Mouse (Mus musculus): ENCODE data around the gene Cacng7. TPM values are rescaled to one million over a fixed set of nuclear protein-coding genes. Genes with fewer than 3 reads are reported as not detected.
A peak's percentile ranks its signal among the peaks of the same experiment; 100 is the strongest.

Cacng7 gene
- polyA plus RNA-seq, 1 experiment from 2014 or later: 0.81 TPM

DNA sequence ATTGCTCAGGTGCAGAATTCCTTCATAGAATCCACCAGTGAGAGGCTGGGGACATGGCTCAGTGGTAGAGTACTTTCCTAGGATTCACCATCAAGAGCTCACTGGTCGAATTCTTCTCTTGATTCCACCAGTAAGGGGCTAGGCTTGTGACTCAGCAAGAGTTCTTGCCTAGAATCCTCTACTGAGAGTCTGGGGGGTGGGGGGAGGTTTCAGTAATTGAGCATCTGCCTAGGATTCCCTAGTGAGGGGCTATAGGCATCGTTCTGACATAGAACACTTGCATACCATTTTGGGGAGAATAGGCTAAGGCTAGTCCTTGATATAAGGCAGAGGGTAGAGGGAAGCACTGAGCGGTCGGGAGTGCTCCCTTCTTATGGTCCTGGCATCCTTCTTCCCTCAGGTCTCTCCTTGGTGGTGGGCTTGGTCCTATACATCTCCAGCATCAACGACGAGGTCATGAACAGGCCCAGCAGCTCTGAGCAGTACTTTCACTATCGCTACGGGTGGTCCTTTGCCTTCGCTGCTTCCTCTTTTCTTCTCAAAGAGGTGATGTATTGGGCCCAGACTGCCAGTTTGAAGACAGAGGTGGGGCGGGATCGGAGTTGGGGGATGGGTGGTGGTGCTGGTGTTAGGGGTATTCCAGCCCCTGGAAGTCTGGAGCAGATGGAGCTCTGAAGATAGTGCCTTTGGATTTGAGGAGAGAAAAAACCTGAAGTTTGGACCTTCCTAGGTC, 33.0 kb downstream of the Cacng7 start:
- Histone ChIP-seq H3K4me3 (ENCODE audit: low read length) (no peak overlapping the region), H3K9ac (replicated peaks; ENCODE audit: low read length) (no peak overlapping the region), H3K4me2 (replicated peaks; ENCODE audit: low read depth, low read length) (no peak overlapping the region), H3K36me3 (ENCODE audit: insufficient read depth, low read length) (no peaks in the 10 kb centered on the region), H3K27ac (ENCODE audit: low read length) (no peak overlapping the region), H3K4me1 (ENCODE audit: insufficient read depth, low read length) (peaks cover 14% of the 10 kb centered on the region), H3K9me3 (ENCODE audit: low read length) (no peaks in the 10 kb centered on the region), H3K27me3 (ENCODE audit: insufficient read depth, low read length) (peaks cover 18% of the 10 kb centered on the region)
- WGBS: 49% methylated on average over 11 of the region's 11 CpGs
- no peak for ATAC-seq (ENCODE audit: low FRiP score, low TSS enrichment)

DNA sequence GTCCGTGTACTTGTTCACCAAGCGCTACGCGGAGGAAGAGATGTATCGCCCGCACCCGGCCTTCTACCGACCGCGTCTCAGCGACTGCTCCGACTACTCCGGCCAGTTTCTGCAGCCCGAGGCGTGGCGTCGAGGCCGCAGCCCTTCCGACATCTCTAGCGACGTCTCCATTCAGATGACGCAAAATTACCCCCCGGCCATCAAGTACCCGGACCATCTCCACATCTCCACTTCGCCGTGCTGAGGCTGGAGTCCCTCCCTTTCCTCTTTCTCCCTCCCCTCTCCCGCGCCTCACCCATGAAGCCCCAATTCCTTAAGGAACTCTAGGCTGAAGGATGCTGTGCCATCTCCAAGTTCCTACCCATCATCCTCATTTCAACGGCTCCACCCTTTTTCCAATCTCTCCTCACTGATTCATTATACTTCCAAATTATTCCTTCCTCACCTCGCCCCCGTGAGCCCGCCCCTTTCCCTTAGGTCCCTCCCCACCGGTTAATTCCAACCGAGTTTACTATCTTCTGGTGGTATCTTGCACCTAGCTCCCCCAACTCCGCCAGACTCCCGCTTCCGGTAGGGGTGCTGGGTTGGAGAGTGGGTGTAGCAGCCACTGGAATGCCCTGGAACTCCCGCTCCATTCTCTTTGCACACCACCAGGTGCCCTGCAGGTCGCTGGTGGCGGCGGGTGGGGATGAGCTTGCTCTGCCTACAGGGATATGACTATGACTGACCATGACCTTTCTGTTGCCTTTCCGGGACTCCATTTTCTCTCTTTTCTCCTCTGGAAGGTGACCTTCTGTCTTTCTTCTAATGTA, 34.2 kb downstream of the Cacng7 start:
- 0 out of 2 replicates have a peak, but pooled peaks have one; percentile 20 for ATAC-seq (ENCODE audit: low FRiP score, low TSS enrichment)
- no peak overlapping the region for H3K9ac ChIP-seq (replicated peaks; ENCODE audit: low read length)
- H3K9me3 ChIP-seq (ENCODE audit: low read length): no peaks in the 10 kb centered on the region
- peak overlapping the region; percentile 15 for H3K4me3 ChIP-seq (ENCODE audit: low read length)
- 13% methylated on average over 42 of the region's 42 CpGs for WGBS
- H3K27ac ChIP-seq (ENCODE audit: low read length): no peak overlapping the region
- peaks cover 18% of the 10 kb centered on the region for H3K27me3 ChIP-seq (ENCODE audit: insufficient read depth, low read length)
- peak overlapping the region; percentile 48 for H3K4me2 ChIP-seq (replicated peaks; ENCODE audit: low read depth, low read length)
- peaks cover 14% of the 10 kb centered on the region for H3K4me1 ChIP-seq (ENCODE audit: insufficient read depth, low read length)
- H3K36me3 ChIP-seq (ENCODE audit: insufficient read depth, low read length): no peaks in the 10 kb centered on the region

DNA sequence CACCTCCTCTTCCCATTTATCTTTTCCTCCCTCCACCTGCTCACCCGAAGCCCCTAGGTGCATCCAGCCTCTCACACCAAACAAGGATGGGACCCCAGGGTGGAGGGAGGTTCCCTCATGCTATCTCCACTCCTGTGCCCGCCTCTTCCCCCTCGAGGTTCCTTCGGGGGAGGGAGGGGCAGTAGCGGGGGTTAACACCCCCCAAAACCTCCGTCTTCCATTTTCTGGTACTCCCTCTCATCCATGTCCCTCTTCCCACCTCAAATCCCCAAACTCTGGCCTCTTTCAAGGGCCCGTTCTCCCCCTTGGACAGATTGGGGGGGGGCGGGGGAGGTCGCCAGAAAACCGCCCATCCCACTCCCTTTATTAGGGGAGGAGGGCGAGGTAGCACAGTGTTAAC, 34.8 kb downstream of the Cacng7 start:
- peaks cover 18% of the 10 kb centered on the region for H3K27me3 ChIP-seq (ENCODE audit: insufficient read depth, low read length)
- peak overlapping the region; percentile 48 for H3K4me2 ChIP-seq (replicated peaks; ENCODE audit: low read depth, low read length)
- no peak for ATAC-seq (ENCODE audit: low FRiP score, low TSS enrichment)
- H3K36me3 ChIP-seq (ENCODE audit: insufficient read depth, low read length): no peaks in the 10 kb centered on the region
- no peak overlapping the region for H3K27ac ChIP-seq (ENCODE audit: low read length)
- no peak overlapping the region for H3K9ac ChIP-seq (replicated peaks; ENCODE audit: low read length)
- WGBS: 4% methylated on average over 9 of the region's 11 CpGs
- peaks cover 14% of the 10 kb centered on the region for H3K4me1 ChIP-seq (ENCODE audit: insufficient read depth, low read length)
- peak overlapping the region; percentile 15 for H3K4me3 ChIP-seq (ENCODE audit: low read length)
- H3K9me3 ChIP-seq (ENCODE audit: low read length): no peaks in the 10 kb centered on the region

DNA sequence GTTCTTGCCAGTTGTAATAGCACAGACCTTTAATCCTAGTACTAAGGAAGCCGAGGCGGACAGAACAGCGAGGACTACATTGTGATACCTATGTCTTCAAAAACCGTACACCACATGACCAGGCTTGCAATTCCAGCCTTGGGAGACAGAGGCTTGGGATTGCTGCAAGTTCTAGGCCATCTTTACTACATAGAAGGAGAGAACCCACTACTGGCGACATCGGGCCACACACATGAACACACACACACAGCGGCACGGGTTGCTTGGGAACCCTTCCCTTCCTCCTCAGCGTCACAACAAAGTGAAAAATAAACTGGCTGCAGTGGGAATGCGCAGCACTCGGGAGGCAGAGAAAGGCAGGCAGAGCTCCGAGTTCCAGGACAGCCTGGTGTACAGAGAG, 35.6 kb downstream of the Cacng7 start:
- Histone ChIP-seq H3K9ac (replicated peaks; ENCODE audit: low read length) (no peak overlapping the region), H3K36me3 (ENCODE audit: insufficient read depth, low read length) (no peaks in the 10 kb centered on the region), H3K27ac (ENCODE audit: low read length) (no peak overlapping the region), H3K4me3 (ENCODE audit: low read length) (no peak overlapping the region), H3K4me1 (ENCODE audit: insufficient read depth, low read length) (peaks cover 14% of the 10 kb centered on the region), H3K9me3 (ENCODE audit: low read length) (no peaks in the 10 kb centered on the region), H3K27me3 (ENCODE audit: insufficient read depth, low read length) (peaks cover 18% of the 10 kb centered on the region), H3K4me2 (replicated peaks; ENCODE audit: low read depth, low read length) (no peak overlapping the region)
- ATAC-seq (ENCODE audit: low FRiP score, low TSS enrichment): no peak
- 30% methylated on average over 12 of the region's 12 CpGs for WGBS

DNA sequence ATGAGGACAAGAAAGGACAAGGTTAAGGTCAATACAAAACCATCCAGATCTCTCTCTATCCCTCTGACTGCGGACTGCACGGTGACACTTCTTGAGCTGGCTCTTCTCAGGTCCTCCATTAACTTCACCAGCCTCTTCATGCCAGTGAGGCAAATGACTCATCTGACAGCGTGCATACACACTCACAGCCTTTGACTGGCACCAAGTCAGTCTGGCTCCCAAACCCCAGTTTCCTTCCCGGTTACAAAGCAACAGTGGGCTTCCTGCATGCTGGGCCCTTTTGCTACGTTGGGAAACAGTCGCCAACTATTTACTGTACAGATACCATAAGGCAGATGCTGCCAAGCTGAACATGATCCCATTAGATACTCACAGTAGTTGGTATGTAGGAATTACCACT, 36.4 kb downstream of the Cacng7 start:
- no peaks in the 10 kb centered on the region for H3K36me3 ChIP-seq (ENCODE audit: insufficient read depth, low read length)
- H3K9me3 ChIP-seq (ENCODE audit: low read length): no peaks in the 10 kb centered on the region
- peaks cover 18% of the 10 kb centered on the region for H3K27me3 ChIP-seq (ENCODE audit: insufficient read depth, low read length)
- no peak overlapping the region for H3K27ac ChIP-seq (ENCODE audit: low read length)
- 76% methylated on average over 6 of the region's 6 CpGs for WGBS
- H3K9ac ChIP-seq (replicated peaks; ENCODE audit: low read length): no peak overlapping the region
- peaks cover 14% of the 10 kb centered on the region for H3K4me1 ChIP-seq (ENCODE audit: insufficient read depth, low read length)
- no peak overlapping the region for H3K4me3 ChIP-seq (ENCODE audit: low read length)
- H3K4me2 ChIP-seq (replicated peaks; ENCODE audit: low read depth, low read length): no peak overlapping the region
- ATAC-seq (ENCODE audit: low FRiP score, low TSS enrichment): no peak

DNA sequence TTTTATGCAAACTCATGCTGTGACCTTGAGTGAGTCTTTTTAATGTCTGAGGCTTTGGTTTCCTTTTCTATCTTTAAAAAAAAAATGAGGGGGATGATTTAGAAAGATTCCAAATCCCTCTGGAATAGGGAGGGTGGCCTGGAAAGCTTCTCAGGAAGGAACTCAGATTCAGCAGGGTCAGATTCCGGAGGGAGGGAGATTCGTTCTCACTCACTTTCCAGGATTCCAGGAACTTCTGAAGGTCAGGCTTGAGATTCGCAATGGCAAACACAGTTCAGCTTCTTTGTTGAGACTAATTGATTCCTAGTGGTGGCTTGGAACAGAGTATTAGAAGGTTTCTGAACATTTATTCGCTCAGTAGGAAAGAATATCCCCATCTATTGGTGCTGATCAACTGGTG, 37.7 kb downstream of the Cacng7 start:
- no peak for ATAC-seq (ENCODE audit: low FRiP score, low TSS enrichment)
- WGBS: 51% methylated on average over 4 of the region's 4 CpGs
- H3K27ac ChIP-seq (ENCODE audit: low read length): no peak overlapping the region
- H3K27me3 ChIP-seq (ENCODE audit: insufficient read depth, low read length): peaks cover 18% of the 10 kb centered on the region
- no peak overlapping the region for H3K9ac ChIP-seq (replicated peaks; ENCODE audit: low read length)
- no peak overlapping the region for H3K4me3 ChIP-seq (ENCODE audit: low read length)
- no peaks in the 10 kb centered on the region for H3K9me3 ChIP-seq (ENCODE audit: low read length)
- H3K4me2 ChIP-seq (replicated peaks; ENCODE audit: low read depth, low read length): no peak overlapping the region
- H3K36me3 ChIP-seq (ENCODE audit: insufficient read depth, low read length): no peaks in the 10 kb centered on the region
- H3K4me1 ChIP-seq (ENCODE audit: insufficient read depth, low read length): peaks cover 14% of the 10 kb centered on the region

DNA sequence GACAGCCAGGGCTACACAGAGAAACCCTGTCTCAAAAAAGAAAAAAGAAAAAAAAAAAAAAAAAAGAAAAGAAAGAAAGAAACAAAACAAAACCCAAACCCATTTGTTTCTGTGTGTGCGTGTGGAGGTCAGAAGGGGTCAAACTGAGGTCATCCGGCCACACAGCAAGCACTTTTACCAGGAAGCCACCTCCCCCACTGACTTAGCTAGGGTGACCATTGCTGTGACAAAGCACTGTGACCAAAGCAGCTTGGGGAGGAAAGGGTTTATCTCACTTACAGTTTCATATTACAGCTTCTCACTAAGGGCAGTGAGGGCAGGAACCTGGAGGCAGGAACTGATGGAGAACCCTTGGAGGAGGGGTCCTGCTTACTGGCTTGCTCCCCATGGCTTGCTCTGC, 39.6 kb downstream of the Cacng7 start:
- H3K4me2 ChIP-seq (replicated peaks; ENCODE audit: low read depth, low read length): no peak overlapping the region
- WGBS: 41% methylated on average over 2 of the region's 2 CpGs
- no peak for ATAC-seq (ENCODE audit: low FRiP score, low TSS enrichment)
- H3K27me3 ChIP-seq (ENCODE audit: insufficient read depth, low read length): 0 out of 2 replicates have a peak, but pooled peaks cover 1% of the 10 kb centered on the region
- peaks cover 3% of the 10 kb centered on the region; the same call in 1 of the 2 replicates for H3K4me1 ChIP-seq (ENCODE audit: insufficient read depth, low read length)
- H3K9ac ChIP-seq (replicated peaks; ENCODE audit: low read length): no peak overlapping the region
- no peak overlapping the region for H3K27ac ChIP-seq (ENCODE audit: low read length)
- H3K4me3 ChIP-seq (ENCODE audit: low read length): no peak overlapping the region
- no peaks in the 10 kb centered on the region for H3K36me3 ChIP-seq (ENCODE audit: insufficient read depth, low read length)
- H3K9me3 ChIP-seq (ENCODE audit: low read length): no peaks in the 10 kb centered on the region

DNA sequence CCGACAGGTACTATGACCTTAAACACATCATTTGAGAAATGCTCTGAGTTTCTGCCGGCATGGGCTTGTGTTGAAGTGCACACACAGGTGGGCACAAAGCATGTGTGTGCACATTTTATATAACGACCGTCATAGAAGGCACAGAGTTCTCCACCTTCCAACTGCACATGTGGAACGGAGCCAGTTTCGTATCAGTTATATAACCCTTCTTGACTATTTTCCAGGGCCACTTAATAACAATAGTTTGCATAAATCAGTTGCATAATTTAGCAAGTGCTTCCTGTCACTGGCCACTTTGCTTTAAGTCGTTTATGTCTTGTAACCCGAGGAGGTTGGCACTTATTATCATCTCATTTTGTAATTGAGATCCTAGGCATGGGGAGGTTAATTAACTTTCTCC, 41.0 kb downstream of the Cacng7 start:
- no peaks in the 10 kb centered on the region for H3K36me3 ChIP-seq (ENCODE audit: insufficient read depth, low read length)

DNA sequence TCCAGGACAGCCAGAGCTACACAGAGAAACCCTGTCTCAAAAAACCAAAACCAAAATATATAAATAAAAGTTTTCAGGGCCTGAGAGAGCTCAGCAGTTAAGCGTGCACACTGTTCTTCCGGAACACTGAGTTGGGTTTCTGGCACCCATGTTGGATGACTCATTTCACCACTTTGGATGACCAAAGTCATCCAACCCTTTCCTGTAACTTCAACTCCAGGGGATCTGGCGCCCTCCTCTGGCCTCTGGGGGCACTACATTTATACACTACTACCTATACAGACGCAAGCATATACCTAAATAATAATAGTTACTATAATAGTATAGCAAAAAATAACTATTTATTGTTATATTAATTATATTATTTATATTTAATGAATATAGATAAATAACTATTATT, 44.1 kb downstream of the Cacng7 start:
- WGBS: 55% methylated on average over 4 of the region's 4 CpGs

More for the DNA sequence above, 41.0 kb downstream of the Cacng7 start:
- H3K4me3 ChIP-seq (ENCODE audit: low read length): no peak overlapping the region
- no peak overlapping the region for H3K4me2 ChIP-seq (replicated peaks; ENCODE audit: low read depth, low read length)
- no peaks in the 10 kb centered on the region for H3K9me3 ChIP-seq (ENCODE audit: low read length)
- no peak overlapping the region for H3K27ac ChIP-seq (ENCODE audit: low read length)
- H3K9ac ChIP-seq (replicated peaks; ENCODE audit: low read length): no peak overlapping the region
- H3K27me3 ChIP-seq (ENCODE audit: insufficient read depth, low read length): no peaks in the 10 kb centered on the region
- WGBS: 74% methylated on average over 8 of the region's 8 CpGs
- no peaks in the 10 kb centered on the region for H3K4me1 ChIP-seq (ENCODE audit: insufficient read depth, low read length)
- no peak for ATAC-seq (ENCODE audit: low FRiP score, low TSS enrichment)

DNA sequence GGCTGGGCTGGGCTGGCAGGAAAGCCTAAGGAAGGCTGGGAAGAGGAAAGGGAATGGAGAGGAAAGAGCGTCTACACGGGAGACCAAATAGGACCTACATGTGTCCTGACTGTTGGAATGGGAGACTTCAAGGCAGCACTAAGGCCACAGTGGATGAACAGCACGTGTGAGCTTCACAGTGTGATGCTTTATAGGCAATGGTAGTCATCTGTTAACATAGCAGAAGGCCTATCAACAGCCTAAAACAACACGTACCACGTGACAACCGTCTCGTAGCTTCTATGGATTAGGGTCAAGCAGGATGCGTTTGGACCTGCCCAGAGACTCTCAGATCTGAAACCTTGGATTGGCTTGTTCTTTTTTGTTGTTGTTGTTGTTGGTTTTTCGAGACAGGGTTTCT, 49.4 kb downstream of the Cacng7 start:
- no peaks in the 10 kb centered on the region for H3K36me3 ChIP-seq (ENCODE audit: insufficient read depth, low read length)
- ATAC-seq (ENCODE audit: low FRiP score, low TSS enrichment): no peak
- WGBS: 87% methylated on average over 9 of the region's 9 CpGs
- no peaks in the 10 kb centered on the region for H3K4me1 ChIP-seq (ENCODE audit: insufficient read depth, low read length)
- no peak overlapping the region for H3K4me3 ChIP-seq (ENCODE audit: low read length)
- no peaks in the 10 kb centered on the region for H3K27me3 ChIP-seq (ENCODE audit: insufficient read depth, low read length)
- no peak overlapping the region for H3K4me2 ChIP-seq (replicated peaks; ENCODE audit: low read depth, low read length)
- no peak overlapping the region for H3K27ac ChIP-seq (ENCODE audit: low read length)
- no peaks in the 10 kb centered on the region for H3K9me3 ChIP-seq (ENCODE audit: low read length)
- no peak overlapping the region for H3K9ac ChIP-seq (replicated peaks; ENCODE audit: low read length)

More for the DNA sequence above, 44.1 kb downstream of the Cacng7 start:
- Histone ChIP-seq H3K27ac (ENCODE audit: low read length) (no peak overlapping the region), H3K9me3 (ENCODE audit: low read length) (no peaks in the 10 kb centered on the region), H3K27me3 (ENCODE audit: insufficient read depth, low read length) (no peaks in the 10 kb centered on the region), H3K4me2 (replicated peaks; ENCODE audit: low read depth, low read length) (no peak overlapping the region), H3K36me3 (ENCODE audit: insufficient read depth, low read length) (no peaks in the 10 kb centered on the region), H3K4me3 (ENCODE audit: low read length) (no peak overlapping the region), H3K4me1 (ENCODE audit: insufficient read depth, low read length) (no peaks in the 10 kb centered on the region), H3K9ac (replicated peaks; ENCODE audit: low read length) (no peak overlapping the region)
- no peak for ATAC-seq (ENCODE audit: low FRiP score, low TSS enrichment)
